In genomic region chr4:118437829-118438253, GRCm38 (mm10) we compare ENCODE assay signal across 7 mouse cellular contexts. TPM values are rescaled to one million over a fixed set of nuclear protein-coding genes. Genes with fewer than 3 reads are reported as not detected.
A peak's percentile ranks its signal among the peaks of the same experiment; 100 is the strongest.
DNase-seq lines count a peak whose midpoint lies in the region; ATAC-seq and TF ChIP-seq lines count a peak whose summit lies in the region.

No protein-coding gene starts in this region.

- peak overlapping the region; percentile 63 for H3K9ac ChIP-seq in midbrain, embryonic 14.5 days (replicated peaks; ENCODE audit: low read length)

- peak overlapping the region; percentile 97 for H3K4me3 ChIP-seq in E14TG2a.4 (replicated peaks; ENCODE audit: low read length)
- H3K4me3 ChIP-seq in midbrain, embryonic 14.5 days (replicated peaks; ENCODE audit: low read depth, low read length), result peak overlapping the region; percentile 50

- peaks cover 38% of the 10 kb centered on the region for H3K36me3 ChIP-seq in E14TG2a.4 (ENCODE audit: insufficient read depth, low read length)
- H3K36me3 ChIP-seq in midbrain, embryonic 14.5 days (ENCODE audit: control insufficient read depth, insufficient read depth, low read length), result peaks cover 8% of the 10 kb centered on the region; the same call in 1 of the 2 replicates

- peak overlapping the region; percentile 95 for H3K4me2 ChIP-seq in midbrain, embryonic 14.5 days (ENCODE audit: low read length)

- peak; percentile 57 for DNase-seq in brain, embryonic 14.5 days (ENCODE audit: low read depth)
- DNase-seq in heart, adult 9 months (ENCODE audit: low spot score in 2 of 2), result peak; percentile 35 to 53
- DNase-seq in kidney, postnatal 14 days, result peak; percentile 31
- DNase-seq in midbrain, embryonic 14.5 days, result peak; percentile 68
- DNase-seq in thymus, postnatal 0 days (ENCODE audit: low spot score), result peak; percentile 60
- DNase-seq in right cerebral cortex, postnatal 36 days (ENCODE audit: low spot score in 2 of 2), result no peak

- H3K4me1 ChIP-seq in E14TG2a.4 (replicated peaks; ENCODE audit: low read depth, low read length), result peaks cover 43% of the 10 kb centered on the region
- peaks cover 16% of the 10 kb centered on the region for H3K4me1 ChIP-seq in midbrain, embryonic 14.5 days (ENCODE audit: control insufficient read depth, insufficient read depth, low read length)

- H3K9me3 ChIP-seq in E14TG2a.4 (ENCODE audit: low read length), result no peaks in the 10 kb centered on the region
- no peaks in the 10 kb centered on the region for H3K9me3 ChIP-seq in midbrain, embryonic 14.5 days (ENCODE audit: control insufficient read depth, low read length)

- no peak for TF ChIP-seq POLR2A in brain, embryonic 14.5 days (IDR thresholded peaks at IDR 0.05; ENCODE audit: borderline replicate concordance, extremely low read depth, insufficient read depth, insufficient read length, poor library complexity, severe bottlenecking)

- WGBS in midbrain, embryonic 14.5 days, result 11% methylated on average over 12 of the region's 12 CpGs

- no peak for TF ChIP-seq CTCF in E14TG2a.4 (conservative IDR thresholded peaks at IDR 0.05; ENCODE audit: low read length)
- TF ChIP-seq CTCF in brain, embryonic 14.5 days (IDR thresholded peaks at IDR 0.05; ENCODE audit: borderline replicate concordance, extremely low read depth, insufficient read depth, insufficient read length), result no peak

- peaks cover 5% of the 10 kb centered on the region; the same call in 1 of the 2 replicates for H3K27me3 ChIP-seq in E14TG2a.4 (ENCODE audit: insufficient read depth, low read length)
- no peaks in the 10 kb centered on the region for H3K27me3 ChIP-seq in midbrain, embryonic 14.5 days (ENCODE audit: control insufficient read depth, insufficient read depth, low read length)

- H3K27ac ChIP-seq in midbrain, embryonic 14.5 days (replicated peaks; ENCODE audit: low read depth, low read length), result peak overlapping the region; percentile 87

- ATAC-seq in midbrain, embryonic 14.5 days (ENCODE audit: low FRiP score, low TSS enrichment), result no peak

RNA-seq across cellular contexts. Expression of gene Cdc20, which starts 0.7 kb away (rescaled TPM):
- 54.5 and 108 TPM in 2 replicates for polyA plus RNA-seq in brain, embryonic 14.5 days (2012; rRNA removed)
- 29.6 and 47.3 TPM in 2 replicates for polyA plus RNA-seq in midbrain, embryonic 14.5 days (2014; fragmentation: Nextera tagmentation; extraction: Ambion mirVana)
- 241 and 247 TPM in 2 replicates for polyA plus RNA-seq in thymus, postnatal 0 days (2015; fragmentation: Nextera tagmentation; extraction: Ambion mirVana)

RNA-seq across cellular contexts. Expression of gene Elovl1, which starts 9.9 kb away (rescaled TPM):
- 48.5 and 56.6 TPM in 2 replicates for polyA plus RNA-seq in brain, embryonic 14.5 days (2012; rRNA removed)
- polyA plus RNA-seq in midbrain, embryonic 14.5 days (2014; fragmentation: Nextera tagmentation; extraction: Ambion mirVana), result 14.0 and 25.0 TPM in 2 replicates
- polyA plus RNA-seq in thymus, postnatal 0 days (2015; fragmentation: Nextera tagmentation; extraction: Ambion mirVana), result 47.4 and 50.9 TPM in 2 replicates

RNA-seq across cellular contexts. Expression of gene Mpl, which starts 19.5 kb away (rescaled TPM):
- polyA plus RNA-seq in brain, embryonic 14.5 days (2012; rRNA removed), result 0.08 and 0.26 TPM in 2 replicates
- 0.13 TPM in 1 of 2 replicates, not detected in the other for polyA plus RNA-seq in midbrain, embryonic 14.5 days (2014; fragmentation: Nextera tagmentation; extraction: Ambion mirVana)
- polyA plus RNA-seq in thymus, postnatal 0 days (2015; fragmentation: Nextera tagmentation; extraction: Ambion mirVana), result 0.33 and 0.39 TPM in 2 replicates

RNA-seq across cellular contexts. Expression of gene Med8, which starts 28.7 kb away (rescaled TPM):
- 83.4 and 95.1 TPM in 2 replicates for polyA plus RNA-seq in brain, embryonic 14.5 days (2012; rRNA removed)
- polyA plus RNA-seq in midbrain, embryonic 14.5 days (2014; fragmentation: Nextera tagmentation; extraction: Ambion mirVana), result 89.6 and 109 TPM in 2 replicates
- polyA plus RNA-seq in thymus, postnatal 0 days (2015; fragmentation: Nextera tagmentation; extraction: Ambion mirVana), result 103 and 109 TPM in 2 replicates

RNA-seq across cellular contexts. Expression of gene Szt2, which starts 28.8 kb away (rescaled TPM):
- polyA plus RNA-seq in brain, embryonic 14.5 days (2012; rRNA removed), result 32.5 and 48.7 TPM in 2 replicates
- polyA plus RNA-seq in midbrain, embryonic 14.5 days (2014; fragmentation: Nextera tagmentation; extraction: Ambion mirVana), result 13.2 and 14.7 TPM in 2 replicates
- polyA plus RNA-seq in thymus, postnatal 0 days (2015; fragmentation: Nextera tagmentation; extraction: Ambion mirVana), result 5.4 and 8.4 TPM in 2 replicates

Comparison
In these comparisons a context has a peak if more than half of its experiments do, and no peak if none do; other contexts are left out.
1. DNase-seq: peak in brain, embryonic 14.5 days (single experiment), heart, adult 9 months (2 of 2), kidney, postnatal 14 days (single experiment), midbrain, embryonic 14.5 days (single experiment) and thymus, postnatal 0 days (single experiment); none in right cerebral cortex, postnatal 36 days (0 of 2).